Mouse (Mus musculus) embryonic fibroblast, embryonic 13.5 days (primary cell): Measurements from ENCODE around the gene Fus.

Experiments used
- CTCF ChIP-seq: IDR thresholded peaks from 2 replicates; pipeline ENCODE4 v1.5.1; 2011; ENCODE audit warnings: mild to moderate bottlenecking, control low read depth, low read length, moderate library complexity, borderline replicate concordance; ENCODE audit not compliant: insufficient read depth
- POLR2A ChIP-seq: IDR thresholded peaks from 2 replicates; pipeline ENCODE4 v1.6.1; 2011; ENCODE audit warnings: low read depth, mild to moderate bottlenecking, control low read depth, low read length, moderate library complexity

GRCm38 (mm10) chr7:127926066-127926465, 41.2 kb upstream of the Fus start:
- TF ChIP-seq POLR2A = no peak
- TF ChIP-seq CTCF = no peak
